Mouse (Mus musculus) midbrain, embryonic 12.5 days (tissue): ENCODE measurements at regions not wholly inside any gene's neighbourhood (a gene's known extent, or its start where the extent isn't known, plus 50 kb on each side); places are given as distances from the start of the nearest gene placed in this dataset.

Source experiments
- ATAC-seq: fragments of 200-750 bp; cut with Nextera tagmentation; 2 replicates; pipeline ENCODE4 v1.8.0; 2017; ENCODE audit warnings: low read depth, moderate TSS enrichment, moderate library complexity; ENCODE audit not compliant: low FRiP score
- H3K27ac ChIP-seq: fragments of 300-500 bp; sonication (generic); replicated peaks from 2 replicates; pipeline ENCODE4 v1.5.1; 2016; ENCODE audit warnings: mild to moderate bottlenecking
- H3K27me3 ChIP-seq: fragments of 300-500 bp; sonication (generic); 2 replicates; pipeline ENCODE4 v1.6.1; 2016; ENCODE audit warnings: mild to moderate bottlenecking
- H3K36me3 ChIP-seq: fragments of 300-500 bp; sonication (generic); 2 replicates; pipeline ENCODE4 v1.6.1; 2016
- H3K4me1 ChIP-seq: fragments of 300-500 bp; sonication (generic); 2 replicates; pipeline ENCODE4 v1.6.1; 2016
- H3K4me2 ChIP-seq: fragments of 300-500 bp; sonication (generic); replicated peaks from 2 replicates; pipeline ENCODE4 v1.6.1; 2016; ENCODE audit warnings: mild to moderate bottlenecking, moderate library complexity
- H3K4me3 ChIP-seq: fragments of 300-500 bp; sonication (generic); 2 replicates; pipeline ENCODE4 v1.5.1; 2016; ENCODE audit warnings: mild to moderate bottlenecking
- H3K9ac ChIP-seq: fragments of 300-500 bp; sonication (generic); replicated peaks from 2 replicates; pipeline ENCODE4 v1.6.1; 2016; ENCODE audit warnings: mild to moderate bottlenecking, moderate library complexity
- H3K9me3 ChIP-seq: fragments of 300-500 bp; sonication (generic); 2 replicates; pipeline ENCODE4 v1.6.1; 2016; ENCODE audit warnings: mild to moderate bottlenecking
- WGBS: fragments of 180-500 bp; shearing (Covaris S2); methylation state at CpG from one replicate; pipeline ENCODE4 v1.1.7; 2016; 5-methylcytosine and 5-hydroxymethylcytosine counted together

DNA sequence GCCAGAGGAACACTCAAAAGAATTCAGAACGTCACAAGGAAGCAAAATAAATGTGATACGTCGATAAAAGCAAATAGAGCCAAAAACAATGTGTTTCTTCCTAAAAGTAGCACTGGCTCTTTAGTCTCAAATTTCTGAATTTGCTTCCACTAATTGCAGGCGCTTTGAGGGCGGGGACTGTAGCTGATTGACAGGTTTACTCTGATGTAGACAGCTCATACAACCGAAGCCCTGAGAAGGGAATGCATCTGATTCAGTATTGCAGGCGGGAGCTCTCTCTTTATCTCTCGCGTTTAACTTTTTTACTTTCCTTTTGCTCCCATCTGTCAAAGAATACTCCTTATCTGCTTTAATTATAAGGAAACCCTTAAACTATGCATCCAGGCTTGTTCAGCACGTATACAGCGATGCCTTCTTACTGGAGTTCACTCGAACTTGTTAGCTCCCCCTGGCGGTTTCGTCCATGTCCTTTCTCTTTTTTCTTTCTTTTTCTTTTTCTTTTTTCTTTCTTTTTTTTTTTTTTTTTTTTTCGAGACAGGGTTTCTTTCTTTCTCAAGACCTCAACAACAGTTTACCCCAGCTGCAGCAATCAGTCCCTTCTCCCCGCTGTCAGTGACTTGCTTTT lies 95.9 kb downstream of the Avpr1a start:
- Histone ChIP-seq H3K4me2 (peak overlapping the region; percentile 41), H3K27me3 (no peaks in the 10 kb centered on the region), H3K4me1 (no peaks in the 10 kb centered on the region), H3K27ac (no peak overlapping the region), H3K9me3 (no peaks in the 10 kb centered on the region), H3K9ac (no peak overlapping the region), H3K4me3 (peak overlapping the region; percentile 17; the same call in 1 of the 2 replicates), H3K36me3 (no peaks in the 10 kb centered on the region)
- WGBS: 30% methylated on average over 16 of the region's 16 CpGs
- ATAC-seq: peak; percentile 72; the same call in 1 of the 2 replicates

DNA sequence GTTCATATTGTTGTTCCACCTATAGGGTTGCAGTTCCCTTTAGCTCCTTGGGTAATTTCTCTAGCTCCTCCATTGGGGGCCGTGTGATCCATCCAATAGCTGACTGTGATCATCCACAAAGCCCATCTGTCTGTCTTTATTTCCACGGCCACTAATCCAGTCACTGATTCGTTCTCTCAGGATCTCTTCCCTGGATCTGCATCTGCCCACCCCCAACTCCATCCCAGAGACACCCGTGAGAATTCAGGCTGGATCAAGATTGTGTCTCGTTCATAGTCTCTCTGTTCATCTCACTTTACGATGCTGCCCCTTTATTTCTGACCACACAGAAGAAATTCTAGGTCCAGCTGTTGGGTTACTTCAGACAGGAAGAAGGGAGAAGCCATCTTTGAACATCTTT lies 96.7 kb downstream of the Avpr1a start:
- Histone ChIP-seq H3K9ac (no peak overlapping the region), H3K27me3 (no peaks in the 10 kb centered on the region), H3K4me3 (no peak overlapping the region), H3K9me3 (no peaks in the 10 kb centered on the region), H3K4me2 (no peak overlapping the region), H3K27ac (no peak overlapping the region), H3K36me3 (no peaks in the 10 kb centered on the region), H3K4me1 (no peaks in the 10 kb centered on the region)
- 79% methylated on average over 6 of the region's 6 CpGs for WGBS
- ATAC-seq: no peak

DNA sequence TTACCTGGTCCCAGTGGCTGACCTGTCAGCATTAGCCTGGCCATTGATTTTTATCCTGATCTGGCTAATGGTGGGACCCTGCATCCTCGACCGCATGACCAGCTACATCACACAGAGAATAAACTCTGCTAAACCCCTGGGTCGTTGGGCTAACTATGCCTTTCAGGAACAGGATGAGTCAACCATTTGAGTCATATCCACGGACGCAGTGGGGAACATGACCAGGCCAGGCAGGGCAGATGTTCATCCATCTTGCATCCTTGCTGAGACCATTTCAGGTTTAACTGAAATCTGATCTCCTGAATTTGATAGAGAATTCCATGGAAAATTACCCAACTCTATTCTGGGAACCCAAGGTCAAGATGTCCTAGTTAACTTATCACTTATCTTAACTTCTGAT lies 103.3 kb downstream of the Avpr1a start:
- no peaks in the 10 kb centered on the region for H3K27me3 ChIP-seq
- no peak for ATAC-seq

DNA sequence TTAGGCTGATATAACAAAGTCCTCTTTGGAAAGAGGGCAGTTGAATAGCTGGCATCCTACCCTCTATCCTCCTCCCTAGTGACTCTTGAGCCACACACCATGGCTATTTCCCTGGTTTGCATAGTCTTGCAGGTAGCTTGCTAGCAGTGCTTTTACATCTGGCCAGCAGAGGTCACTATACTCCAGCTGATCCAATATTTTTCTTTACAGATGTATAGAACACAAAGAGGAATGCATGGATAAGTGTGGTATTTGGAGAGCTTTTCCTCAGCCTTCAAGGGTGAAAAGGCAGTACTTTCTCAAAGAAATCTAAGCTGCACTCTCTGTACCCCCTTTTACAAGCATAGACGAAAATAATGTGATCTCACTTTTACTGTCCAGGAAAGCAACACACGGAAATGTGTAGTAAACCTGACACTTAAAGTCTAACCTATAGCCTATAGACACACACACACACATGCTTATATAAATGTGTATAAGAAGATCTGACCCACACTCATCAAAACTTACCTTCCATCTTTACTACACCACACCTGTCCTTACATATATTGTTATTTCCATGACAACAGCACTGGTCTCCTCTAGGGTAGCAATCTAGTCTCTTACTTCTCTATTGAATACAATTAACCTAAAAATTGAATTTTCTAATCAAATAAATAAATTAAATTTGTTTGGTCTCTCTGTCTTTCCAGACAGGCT lies 105.0 kb downstream of the Avpr1a start:
- no peaks in the 10 kb centered on the region for H3K9me3 ChIP-seq
- no peaks in the 10 kb centered on the region for H3K27me3 ChIP-seq
- no peak overlapping the region for H3K4me3 ChIP-seq
- H3K4me2 ChIP-seq: no peak overlapping the region
- no peaks in the 10 kb centered on the region for H3K36me3 ChIP-seq
- 56% methylated on average over 2 of the region's 2 CpGs for WGBS
- H3K9ac ChIP-seq: no peak overlapping the region
- H3K4me1 ChIP-seq: no peaks in the 10 kb centered on the region
- no peak overlapping the region for H3K27ac ChIP-seq
- peak; percentile 63; the same call in 1 of the 2 replicates for ATAC-seq

More for the DNA sequence above, 103.3 kb downstream of the Avpr1a start:
- H3K4me3 ChIP-seq: no peak overlapping the region
- no peak overlapping the region for H3K4me2 ChIP-seq
- no peak overlapping the region for H3K9ac ChIP-seq
- no peaks in the 10 kb centered on the region for H3K4me1 ChIP-seq
- 79% methylated on average over 5 of the region's 5 CpGs for WGBS
- no peaks in the 10 kb centered on the region for H3K9me3 ChIP-seq
- no peak overlapping the region for H3K27ac ChIP-seq
- no peaks in the 10 kb centered on the region for H3K36me3 ChIP-seq

DNA sequence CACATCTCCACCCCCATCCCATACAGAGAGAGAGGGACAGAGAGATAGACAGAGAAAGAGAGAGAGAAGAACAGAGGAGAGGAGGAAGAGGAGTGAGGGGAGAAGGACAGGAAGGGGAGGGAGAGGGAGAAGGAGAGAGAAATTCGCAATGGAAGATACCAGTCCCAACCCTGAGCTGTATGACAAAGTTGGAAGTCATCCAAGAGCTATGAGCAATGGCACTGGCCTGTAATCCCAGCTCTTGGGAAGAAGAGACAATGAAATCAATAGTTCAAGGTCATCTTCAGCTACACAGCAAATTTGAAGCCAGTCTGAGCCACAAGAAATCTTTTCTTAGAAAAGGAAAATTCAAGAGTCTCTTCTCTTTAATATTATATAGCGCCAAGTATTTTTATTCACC lies 105.6 kb downstream of the Avpr1a start:
- Histone ChIP-seq H3K36me3 (no peaks in the 10 kb centered on the region), H3K27ac (no peak overlapping the region), H3K4me3 (no peak overlapping the region), H3K4me1 (no peaks in the 10 kb centered on the region), H3K9ac (no peak overlapping the region), H3K27me3 (no peaks in the 10 kb centered on the region), H3K4me2 (no peak overlapping the region), H3K9me3 (no peaks in the 10 kb centered on the region)
- WGBS: 81% methylated on average over 2 of the region's 2 CpGs
- no peak for ATAC-seq

DNA sequence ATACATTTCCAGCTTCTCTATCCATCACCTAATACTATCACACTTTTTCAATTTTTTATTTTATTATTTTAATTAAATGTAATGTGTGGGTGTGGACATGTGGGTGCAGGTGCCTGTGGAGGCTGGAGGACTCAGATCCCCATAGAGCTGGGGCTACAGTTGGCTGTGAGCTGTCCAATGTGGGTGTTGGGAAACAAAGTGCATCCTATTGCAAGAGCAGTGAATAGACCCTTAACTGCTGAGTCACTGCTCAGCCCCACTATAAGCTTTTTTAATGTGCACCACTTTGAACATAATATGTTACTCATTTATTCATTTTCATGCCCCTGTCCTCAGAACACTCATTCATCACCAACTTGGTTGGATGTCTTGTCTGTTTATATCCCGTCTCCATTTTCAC lies 110.4 kb downstream of the Avpr1a start:
- H3K9ac ChIP-seq: no peak overlapping the region
- 93% methylated on average over 1 of the region's 1 CpGs for WGBS
- H3K4me2 ChIP-seq: no peak overlapping the region
- no peak overlapping the region for H3K27ac ChIP-seq
- no peaks in the 10 kb centered on the region for H3K36me3 ChIP-seq
- no peaks in the 10 kb centered on the region for H3K27me3 ChIP-seq
- no peak for ATAC-seq
- no peak overlapping the region for H3K4me3 ChIP-seq
- H3K9me3 ChIP-seq: no peaks in the 10 kb centered on the region
- no peaks in the 10 kb centered on the region for H3K4me1 ChIP-seq

DNA sequence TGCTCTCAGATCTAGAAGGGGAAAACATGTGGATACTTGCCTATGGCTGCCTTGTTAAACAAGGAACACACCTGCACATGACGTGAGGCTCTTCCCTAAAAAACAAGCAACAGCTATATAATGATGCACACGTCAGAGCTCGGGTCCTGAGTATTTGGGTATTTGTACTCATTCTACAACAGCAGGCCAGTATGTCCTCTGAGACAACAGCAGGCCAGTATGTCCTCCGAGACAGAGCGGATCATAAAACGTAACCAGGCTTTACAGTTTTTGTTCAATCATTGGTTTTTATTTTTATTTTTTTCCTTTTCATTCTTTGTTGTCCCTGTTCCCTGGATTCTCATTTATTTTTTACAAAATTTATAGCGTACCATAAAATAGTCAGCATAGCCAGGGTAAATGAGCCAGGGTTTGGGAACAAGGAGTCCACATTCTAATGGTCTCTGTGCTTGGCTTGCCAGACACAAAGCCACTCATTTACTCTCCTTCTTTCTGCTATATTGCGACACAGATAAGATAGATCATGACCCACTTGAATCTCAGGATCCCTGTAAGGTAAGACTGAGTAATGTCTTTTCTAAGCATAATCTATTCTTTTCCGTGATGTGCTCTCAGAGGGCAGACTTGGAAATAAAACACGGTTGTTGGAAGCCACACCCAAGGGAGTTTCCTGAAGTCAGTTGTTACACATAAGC lies 111.8 kb downstream of the Avpr1a start:
- 88% methylated on average over 10 of the region's 10 CpGs for WGBS
- no peak for ATAC-seq
- H3K27ac ChIP-seq: no peak overlapping the region
- H3K27me3 ChIP-seq: no peaks in the 10 kb centered on the region
- no peak overlapping the region for H3K4me3 ChIP-seq
- H3K4me2 ChIP-seq: no peak overlapping the region
- no peaks in the 10 kb centered on the region for H3K36me3 ChIP-seq
- no peak overlapping the region for H3K9ac ChIP-seq
- no peaks in the 10 kb centered on the region for H3K9me3 ChIP-seq
- H3K4me1 ChIP-seq: no peaks in the 10 kb centered on the region

DNA sequence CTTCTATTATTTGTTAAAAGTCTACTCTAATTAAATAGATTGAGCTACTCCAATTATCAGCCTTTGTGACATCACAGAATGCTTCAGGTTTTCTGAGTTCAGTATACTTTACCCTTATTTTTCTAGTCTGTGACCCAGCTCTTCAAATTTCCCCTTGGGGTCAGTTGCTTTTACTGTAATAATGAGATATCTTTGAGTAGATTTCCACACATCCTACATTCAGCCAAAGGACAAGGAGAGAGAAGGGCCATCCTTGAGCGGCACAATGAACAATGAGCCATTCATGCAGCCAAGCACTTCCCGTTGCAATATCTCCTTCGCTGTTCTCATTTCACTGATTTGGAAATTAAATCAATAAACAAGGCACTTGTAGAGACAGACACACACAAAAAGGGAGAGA lies 113.6 kb downstream of the Avpr1a start:
- H3K36me3 ChIP-seq: no peaks in the 10 kb centered on the region
- H3K4me2 ChIP-seq: no peak overlapping the region
- H3K27ac ChIP-seq: no peak overlapping the region
- no peak overlapping the region for H3K9ac ChIP-seq
- H3K27me3 ChIP-seq: no peaks in the 10 kb centered on the region
- H3K4me1 ChIP-seq: no peaks in the 10 kb centered on the region
- WGBS: 72% methylated on average over 3 of the region's 3 CpGs
- ATAC-seq: no peak
- no peak overlapping the region for H3K4me3 ChIP-seq
- no peaks in the 10 kb centered on the region for H3K9me3 ChIP-seq

DNA sequence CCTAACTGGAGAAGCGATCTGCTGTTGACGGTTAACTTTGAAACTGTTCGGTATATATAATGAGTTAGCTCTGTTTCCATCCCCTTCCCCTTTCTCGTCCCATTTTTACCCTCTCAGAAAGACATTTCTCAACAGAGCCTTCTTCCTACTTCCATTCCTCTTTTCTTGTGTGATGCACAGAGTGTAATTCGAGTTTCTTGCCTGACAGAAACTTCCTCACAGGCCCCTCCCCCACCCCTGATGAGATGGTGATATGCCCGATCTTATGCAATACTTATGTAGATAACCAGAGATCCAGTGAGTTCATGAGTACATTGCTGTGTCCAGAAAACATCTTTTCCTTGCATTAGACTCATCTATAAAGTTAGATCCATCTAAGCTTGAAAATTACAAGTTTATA lies 114.2 kb downstream of the Avpr1a start:
- Histone ChIP-seq H3K4me2 (no peak overlapping the region), H3K4me1 (no peaks in the 10 kb centered on the region), H3K4me3 (no peak overlapping the region), H3K27ac (no peak overlapping the region), H3K36me3 (no peaks in the 10 kb centered on the region), H3K9ac (no peak overlapping the region), H3K27me3 (no peaks in the 10 kb centered on the region), H3K9me3 (no peaks in the 10 kb centered on the region)
- 75% methylated on average over 6 of the region's 6 CpGs for WGBS
- no peak for ATAC-seq

DNA sequence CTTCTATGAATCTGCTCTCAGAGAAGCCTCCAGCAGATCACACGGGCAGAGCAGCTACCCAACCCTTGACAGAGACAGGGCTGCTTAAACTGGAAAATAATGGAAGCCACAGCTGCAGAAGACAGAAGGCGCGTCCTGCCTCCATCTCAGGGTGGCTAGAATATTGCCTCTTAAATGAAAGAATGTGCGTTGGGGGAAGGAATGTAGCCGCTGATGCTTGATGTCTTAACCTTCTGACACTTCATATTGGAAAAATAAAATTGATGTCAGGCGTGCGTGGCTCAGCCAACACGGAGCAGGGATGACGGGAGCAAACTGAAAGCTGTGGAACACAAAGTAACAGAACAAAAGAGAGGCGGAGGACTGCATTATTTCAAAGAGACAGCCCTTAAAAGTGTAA lies 114.6 kb upstream of the Ppm1h start:
- H3K9ac ChIP-seq: no peak overlapping the region
- no peaks in the 10 kb centered on the region for H3K9me3 ChIP-seq
- WGBS: 41% methylated on average over 10 of the region's 10 CpGs
- H3K36me3 ChIP-seq: no peaks in the 10 kb centered on the region
- H3K4me2 ChIP-seq: peak overlapping the region; percentile 29; the same call in 1 of the 2 replicates
- no peaks in the 10 kb centered on the region for H3K27me3 ChIP-seq
- no peak overlapping the region for H3K4me3 ChIP-seq
- H3K4me1 ChIP-seq: no peaks in the 10 kb centered on the region
- peak overlapping the region; percentile 25; the same call in 1 of the 2 replicates for H3K27ac ChIP-seq
- ATAC-seq: no peak

DNA sequence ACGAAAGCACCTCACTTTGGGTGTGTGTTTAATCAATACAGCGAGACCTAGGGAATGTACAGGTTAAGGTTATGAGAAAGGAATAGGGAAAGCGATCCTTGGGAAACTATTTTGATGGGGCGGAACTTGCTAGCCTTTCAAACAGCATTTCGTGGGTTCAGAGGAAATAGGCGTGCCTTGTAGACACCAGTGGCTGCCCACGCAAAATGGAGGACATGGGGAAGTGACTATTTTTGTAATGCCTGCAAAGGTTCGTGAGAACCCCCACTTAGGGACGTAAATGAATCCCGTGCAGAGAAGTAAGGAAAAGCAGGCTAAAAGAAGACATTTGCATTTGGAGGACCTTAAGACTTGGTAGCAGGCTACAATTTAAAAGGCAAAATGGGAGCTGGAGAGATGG lies 114.1 kb upstream of the Ppm1h start:
- H3K4me2 ChIP-seq: peak overlapping the region; percentile 29; the same call in 1 of the 2 replicates
- WGBS: 82% methylated on average over 10 of the region's 10 CpGs
- H3K27ac ChIP-seq: peak overlapping the region; percentile 25

DNA sequence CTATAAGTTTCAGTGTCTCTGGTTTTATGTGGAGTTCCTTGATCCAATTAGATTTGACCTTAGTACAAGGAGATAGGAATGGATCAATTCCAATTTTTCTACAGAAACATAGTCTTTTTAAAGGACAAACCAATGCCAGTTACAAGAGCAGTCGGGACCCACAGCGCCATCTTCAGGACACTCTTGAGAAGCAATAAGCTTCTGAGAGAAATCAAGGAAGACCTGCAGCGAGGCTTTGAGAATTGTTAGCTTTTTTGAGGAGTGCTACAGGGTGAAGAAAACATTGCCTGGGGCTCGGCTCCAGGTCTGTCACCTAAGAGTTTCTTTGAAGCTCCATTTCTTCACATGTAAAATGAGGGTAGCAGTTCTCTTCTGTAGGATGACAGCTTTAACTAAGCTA lies 112.0 kb upstream of the Ppm1h start:
- WGBS: 61% methylated on average over 4 of the region's 4 CpGs
- ATAC-seq: no peak
- H3K9me3 ChIP-seq: no peaks in the 10 kb centered on the region

More for the DNA sequence above, 114.1 kb upstream of the Ppm1h start:
- H3K9ac ChIP-seq: no peak overlapping the region
- 0 out of 2 replicates have a peak, but pooled peaks cover 3% of the 10 kb centered on the region for H3K4me1 ChIP-seq
- H3K4me3 ChIP-seq: no peak overlapping the region
- H3K9me3 ChIP-seq: no peaks in the 10 kb centered on the region
- H3K27me3 ChIP-seq: no peaks in the 10 kb centered on the region
- no peak for ATAC-seq
- no peaks in the 10 kb centered on the region for H3K36me3 ChIP-seq

More for the DNA sequence above, 112.0 kb upstream of the Ppm1h start:
- Histone ChIP-seq H3K9ac (no peak overlapping the region), H3K4me2 (no peak overlapping the region), H3K4me3 (no peak overlapping the region), H3K27me3 (no peaks in the 10 kb centered on the region), H3K27ac (no peak overlapping the region), H3K4me1 (peaks cover 17% of the 10 kb centered on the region; the same call in 1 of the 2 replicates), H3K36me3 (no peaks in the 10 kb centered on the region)
